Mouse (Mus musculus) CH12.LX (cell line): ENCODE results near the gene Myo1h. TPM values are rescaled to one million over a fixed set of nuclear protein-coding genes. Genes with fewer than 3 reads are reported as not detected.

Experiments
- DNase-seq: peaks from one replicate; pipeline ENCODE4 v3.0.0-alpha.2; 2013; ENCODE audit errors: extremely low read depth
- H3K27ac ChIP-seq: 2 replicates; pipeline ENCODE4 v1.5.1; 2012; ENCODE audit warnings: low read depth, mild to moderate bottlenecking, control low read depth, moderate library complexity; ENCODE audit not compliant: insufficient read depth
- H3K27me3 ChIP-seq: replicated peaks from 2 replicates; pipeline ENCODE3; 2012; ENCODE audit warnings: inconsistent platforms
- H3K36me3 ChIP-seq, 2 experiments: replicated peaks in 1 of 2; 2 replicates each; pipeline versions ENCODE3 to v1.6.1; 2012; ENCODE audit warnings: inconsistent platforms in 1 of 2, low read length in 1 of 2, mild to moderate bottlenecking in 1 of 2, mixed read lengths in 1 of 2, moderate library complexity in 1 of 2; ENCODE audit not compliant: control insufficient read depth in 1 of 2, insufficient read depth in 1 of 2
- H3K4me1 ChIP-seq, 2 experiments: 2 replicates each; pipeline ENCODE4 v1.6.1; 2012; ENCODE audit warnings: inconsistent platforms in 1 of 2, moderate library complexity in 1 of 2; ENCODE audit not compliant: insufficient read depth in 2 of 2, control insufficient read depth in 1 of 2
- H3K4me2 ChIP-seq: 2 replicates; pipeline ENCODE4 v1.6.1; 2012; ENCODE audit warnings: low read depth, mild to moderate bottlenecking, control low read depth; ENCODE audit not compliant: poor library complexity, insufficient read depth, severe bottlenecking
- H3K4me3 ChIP-seq, 3 experiments: fragments of 150-350 bp in 1 of 3; sonication (generic) in 1 of 3; replicated peaks in 1 of 3; 2 replicates each; pipeline versions ENCODE3 to v1.5.1; 2011 to 2012; ENCODE audit warnings: low read depth in 2 of 3, low read length in 2 of 3, mild to moderate bottlenecking in 2 of 3, moderate library complexity in 2 of 3, control low read depth in 1 of 3, improper control_type of control experiment in 1 of 3, inconsistent platforms in 1 of 3, mixed read lengths in 1 of 3; ENCODE audit not compliant: poor library complexity in 1 of 3
- H3K79me2 ChIP-seq: replicated peaks from 2 replicates; pipeline ENCODE4 v1.6.1; 2012; ENCODE audit warnings: mild to moderate bottlenecking, moderate library complexity; ENCODE audit not compliant: control insufficient read depth, poor library complexity, insufficient read depth, severe bottlenecking; ENCODE audit errors: extremely low read depth
- H3K9ac ChIP-seq: 2 replicates; pipeline ENCODE4 v1.6.1; 2012; ENCODE audit warnings: low read depth, mild to moderate bottlenecking, control low read depth, moderate library complexity; ENCODE audit not compliant: insufficient read depth
- H3K9me3 ChIP-seq: replicated peaks from 2 replicates; pipeline ENCODE3; 2012; ENCODE audit warnings: low read length, inconsistent platforms, mixed read lengths
- CHD2 ChIP-seq: IDR thresholded peaks from 2 replicates; pipeline ENCODE4 v1.6.1; 2011; ENCODE audit warnings: low read length, improper control_type of control experiment
- ETS1 ChIP-seq: conservative IDR thresholded peaks from 2 replicates; pipeline ENCODE4 v1.6.1; 2012; ENCODE audit warnings: low read depth, mild to moderate bottlenecking, inconsistent platforms, low read length, improper control_type of control experiment, moderate library complexity
- GABPA ChIP-seq: IDR thresholded peaks from 2 replicates; pipeline ENCODE4 v1.6.1; 2012; ENCODE audit warnings: low read depth, low read length, improper control_type of control experiment, inconsistent platforms; ENCODE audit not compliant: insufficient replicate concordance
- JUN ChIP-seq: IDR thresholded peaks from 2 replicates; pipeline ENCODE4 v1.6.1; 2011; ENCODE audit warnings: low read depth, mild to moderate bottlenecking, low read length, improper control_type of control experiment, moderate library complexity; ENCODE audit not compliant: insufficient read depth
- MAFK ChIP-seq: IDR thresholded peaks from 2 replicates; pipeline ENCODE4 v1.6.1; 2011; ENCODE audit warnings: low read length, improper control_type of control experiment; ENCODE audit not compliant: insufficient replicate concordance
- MYC ChIP-seq: IDR thresholded peaks from 2 replicates; pipeline ENCODE4 v1.6.1; 2011; ENCODE audit warnings: low read depth, mild to moderate bottlenecking, improper control_type of control experiment, low read length
- RAD21 ChIP-seq: IDR thresholded peaks from 2 replicates; pipeline ENCODE4 v1.6.1; 2011; ENCODE audit warnings: low read depth, mild to moderate bottlenecking, low read length, improper control_type of control experiment, moderate library complexity
- RCOR1 ChIP-seq: conservative IDR thresholded peaks from 2 replicates; pipeline ENCODE4 v1.6.1; 2012; ENCODE audit warnings: low read depth, mild to moderate bottlenecking, inconsistent platforms, low read length, improper control_type of control experiment
- SIN3A ChIP-seq: IDR thresholded peaks from 2 replicates; pipeline ENCODE4 v1.6.1; 2012; ENCODE audit warnings: low read length, improper control_type of control experiment, inconsistent platforms
- SMC3 ChIP-seq: IDR thresholded peaks from 2 replicates; pipeline ENCODE4 v1.6.1; 2011; ENCODE audit warnings: low read depth, low read length, improper control_type of control experiment
- UBTF ChIP-seq: IDR thresholded peaks from 2 replicates; pipeline ENCODE4 v1.6.1; 2012; ENCODE audit warnings: low read depth, mild to moderate bottlenecking, inconsistent platforms, low read length, improper control_type of control experiment, moderate library complexity
- USF1 ChIP-seq: IDR thresholded peaks from 2 replicates; pipeline ENCODE4 v1.6.1; 2014; ENCODE audit warnings: low read depth, mild to moderate bottlenecking, inconsistent platforms, low read length, improper control_type of control experiment
- ZC3H11A ChIP-seq: IDR thresholded peaks from 2 replicates; pipeline ENCODE4 v1.6.1; 2012; ENCODE audit warnings: low read depth, mild to moderate bottlenecking, inconsistent platforms, low read length, improper control_type of control experiment
- ZKSCAN1 ChIP-seq: IDR thresholded peaks from 2 replicates; pipeline ENCODE4 v1.6.1; 2012; ENCODE audit warnings: low read depth, inconsistent platforms, low read length, improper control_type of control experiment, borderline replicate concordance
- ZNF384 ChIP-seq: IDR thresholded peaks from 2 replicates; pipeline ENCODE4 v1.6.1; 2012; ENCODE audit warnings: low read depth, low read length, improper control_type of control experiment, inconsistent platforms
- dilution Hi-C: fragments of 300-500 bp; cut with MboI; formaldehyde crosslinking; loops from 2 replicates; pipeline ENCODE4 v1.14.3; 2020; ENCODE audit warnings: low sequenced_read_pairs; ENCODE audit not compliant: extremely low pct_unique_long_range_greater_than_20kb, extremely low pct_ligation_motif_present
- in situ Hi-C: fragments of 300-500 bp; cut with MboI; formaldehyde crosslinking; loops from 3 replicates; pipeline ENCODE4 v1.14.3; 2019; ENCODE audit warnings: low sequenced_read_pairs, low pct_ligation_motif_present, low pct_unique_long_range_greater_than_20kb, mixed read lengths
- polyA plus RNA-seq: library from polyadenylated mRNA; unstranded; fragments of >175 nt; gene quantifications from 2 replicates; pipeline ENCODE4 v1.2.1, GENCODE M21; 2012; ENCODE audit warnings: low read depth; ENCODE audit not compliant: insufficient read length
- total RNA-seq, 2 experiments: library from RNA; depleted of rRNA; stranded (reverse); fragments of 300-350 nt in 1 of 2; fragments of >200 nt in 1 of 2; gene quantifications; 2 replicates each; pipeline ENCODE4 v1.2.3; 2012 to 2014

The Myo1h gene
- total and polyA plus RNA-seq, 3 experiments: 1.1 to 4.4 (median 1.8) TPM

DNA sequence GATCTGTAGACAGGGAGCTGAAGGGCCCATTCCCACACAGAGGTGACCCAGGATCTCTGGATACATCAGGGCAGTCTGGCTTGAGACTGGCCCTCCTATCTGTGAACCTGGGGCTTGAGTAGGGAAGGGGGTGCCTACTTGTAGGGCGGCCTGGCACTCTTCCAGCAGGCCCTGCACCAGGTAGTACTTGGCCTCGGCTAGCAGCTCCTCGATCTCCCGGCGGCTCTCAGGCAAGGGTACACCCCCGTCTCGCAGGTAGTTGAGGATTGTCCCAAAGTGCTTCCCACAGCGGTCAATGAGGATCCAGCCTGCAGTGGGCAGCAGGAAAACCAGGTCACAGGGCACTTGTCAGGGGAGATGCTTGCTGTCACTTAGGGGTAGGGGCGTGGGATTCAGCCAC, 81.0 kb downstream of the Myo1h start:
- no peak overlapping the region for H3K9ac ChIP-seq
- DNase-seq: no peak
- dilution Hi-C loops: no loop called here
- no peaks in the 10 kb centered on the region; the same call in 1 of the 2 replicates for H3K79me2 ChIP-seq
- no peak overlapping the region for H3K27ac ChIP-seq
- H3K4me1 ChIP-seq: no peaks in the 10 kb centered on the region; a peak in 1 of 4 replicates
- H3K4me2 ChIP-seq: no peak overlapping the region
- peaks cover 80 to 100% of the 10 kb centered on the region in 2 experiments for H3K36me3 ChIP-seq
- no peak for TF ChIP-seq UBTF
- TF ChIP-seq JUN: no peak
- no peak for TF ChIP-seq RAD21
- TF ChIP-seq GABPA: no peak
- TF ChIP-seq USF1: no peak
- TF ChIP-seq SIN3A: no peak
- no peak for TF ChIP-seq ZC3H11A
- no peak for TF ChIP-seq ZKSCAN1
- no peak for TF ChIP-seq CHD2
- no peak for TF ChIP-seq MYC
- TF ChIP-seq ZNF384: no peak
- no peak for TF ChIP-seq RCOR1
- TF ChIP-seq ETS1: no peak
- TF ChIP-seq MAFK: no peak
- TF ChIP-seq, all 38 proteins: peak for 0
- no peaks in the 10 kb centered on the region for H3K9me3 ChIP-seq
- in situ Hi-C loops: no loop called here
- no peak overlapping the region for H3K4me3 ChIP-seq
- no peaks in the 10 kb centered on the region for H3K27me3 ChIP-seq

DNA sequence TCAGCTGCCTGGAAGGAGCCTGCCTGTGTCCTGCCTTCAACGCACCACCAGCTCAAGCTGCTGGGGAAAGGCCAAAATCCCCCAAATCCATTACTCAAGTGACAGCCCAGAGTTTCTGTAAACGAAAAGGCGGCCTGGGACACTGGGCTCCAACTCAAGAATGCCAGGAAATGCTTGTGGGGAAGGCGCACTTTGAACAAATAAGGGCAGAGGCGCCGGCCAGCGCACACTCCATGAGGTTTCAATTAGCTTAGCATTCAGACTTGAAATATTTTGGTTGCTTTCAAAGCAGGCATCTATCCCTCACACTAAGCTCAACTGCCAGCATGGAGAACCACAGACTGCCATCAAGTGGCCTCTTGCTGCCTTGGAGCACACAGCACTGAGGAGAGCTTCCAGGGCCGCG, 81.4 kb downstream of the Myo1h start:
- no peak overlapping the region for H3K4me2 ChIP-seq
- H3K27me3 ChIP-seq: no peaks in the 10 kb centered on the region
- H3K79me2 ChIP-seq: no peaks in the 10 kb centered on the region; the same call in 1 of the 2 replicates
- H3K27ac ChIP-seq: no peak overlapping the region
- no peaks in the 10 kb centered on the region; a peak in 1 of 4 replicates for H3K4me1 ChIP-seq
- DNase-seq: no peak
- H3K9me3 ChIP-seq: no peaks in the 10 kb centered on the region
- no peak overlapping the region for H3K4me3 ChIP-seq
- dilution Hi-C loops: no loop called here
- H3K36me3 ChIP-seq: peaks cover 78 to 100% of the 10 kb centered on the region in 2 experiments
- no peak overlapping the region for H3K9ac ChIP-seq
- no peak for TF ChIP-seq ZC3H11A
- no peak for TF ChIP-seq SMC3
- TF ChIP-seq, all 38 proteins: peak for 0
- in situ Hi-C loops: no loop called here
